7 mouse cellular contexts compared by ENCODE assay signal in the genomic region with DNA sequence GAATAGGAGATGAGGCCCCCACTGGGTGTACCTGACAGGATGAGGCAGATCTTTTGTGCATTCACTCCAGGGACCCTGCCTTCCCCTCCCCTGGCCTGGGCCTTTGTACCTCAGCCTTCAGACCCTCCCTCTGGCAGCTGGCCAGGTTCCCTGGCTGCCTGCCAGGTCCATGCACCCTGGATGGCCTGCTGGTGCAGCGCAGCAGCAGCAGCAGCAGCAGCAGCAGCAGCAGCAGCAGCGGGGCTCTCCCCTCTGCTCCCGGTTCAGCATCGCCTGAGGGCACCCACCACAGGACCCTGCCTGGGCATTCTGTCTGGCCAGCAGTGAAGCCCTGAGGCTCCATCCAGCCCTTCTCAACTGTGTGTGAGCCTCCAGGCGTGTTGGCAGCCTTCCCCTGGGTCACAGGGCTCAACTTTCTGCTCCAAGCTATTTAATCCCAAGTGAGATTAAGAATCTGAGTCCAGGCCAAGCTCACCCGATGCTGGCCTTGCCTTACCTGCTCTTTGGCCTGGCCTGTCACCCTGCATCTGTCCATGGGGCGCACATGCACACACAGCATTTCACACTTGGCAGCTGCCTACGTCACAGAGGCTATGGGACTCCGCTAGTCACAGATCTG. TPM values are rescaled to one million over a fixed set of nuclear protein-coding genes. Genes with fewer than 3 reads are reported as not detected.
DNase-seq lines count a peak whose midpoint lies in the region; ATAC-seq and TF ChIP-seq lines count a peak whose summit lies in the region.

No protein-coding gene starts in this region.

- H3K4me1 ChIP-seq in forebrain, postnatal 0 days (ENCODE audit: insufficient read depth): no peaks in the 10 kb centered on the region
- no peaks in the 10 kb centered on the region for H3K4me1 ChIP-seq in kidney, adult 2 months (ENCODE audit: control insufficient read depth, insufficient read depth, low read length)
- H3K4me1 ChIP-seq in midbrain, embryonic 12.5 days: peaks cover 40% of the 10 kb centered on the region

- ATAC-seq in forebrain, postnatal 0 days: peak; percentile 77
- peak; percentile 74 for ATAC-seq in midbrain, embryonic 12.5 days (ENCODE audit: low FRiP score, low read depth)

- H3K4me2 ChIP-seq in forebrain, postnatal 0 days (ENCODE audit: low read depth): no peak overlapping the region
- H3K4me2 ChIP-seq in midbrain, embryonic 12.5 days (replicated peaks): no peak overlapping the region; the same call in 1 of the 2 replicates

- no peaks in the 10 kb centered on the region for H3K9me3 ChIP-seq in forebrain, postnatal 0 days (ENCODE audit: low read length)
- no peaks in the 10 kb centered on the region for H3K9me3 ChIP-seq in midbrain, embryonic 12.5 days

- DNase-seq in ovary, postnatal 36 days (ENCODE audit: low spot score): peak; percentile 39
- no peak for DNase-seq in ovary, adult 18-20 months (ENCODE audit: low spot score)
- DNase-seq in forebrain, postnatal 0 days: peak; percentile 70
- DNase-seq in kidney, adult 2 months: peak; percentile 66
- DNase-seq in B cell, adult 2 months: no peak
- DNase-seq in thymus, adult 18-20 months: no peak

- no peak for TF ChIP-seq POLR2A in kidney, adult 2 months (IDR thresholded peaks at IDR 0.05; ENCODE audit: low read depth, low read length)

- no peaks in the 10 kb centered on the region for H3K36me3 ChIP-seq in forebrain, postnatal 0 days (ENCODE audit: insufficient read depth)
- H3K36me3 ChIP-seq in kidney, adult 2 months (ENCODE audit: control insufficient read depth, insufficient read depth, low read length): no peaks in the 10 kb centered on the region
- H3K36me3 ChIP-seq in midbrain, embryonic 12.5 days: no peaks in the 10 kb centered on the region

- TF ChIP-seq CTCF in forebrain, postnatal 0 days (IDR thresholded peaks at IDR 0.05; ENCODE audit: low read depth): no peak
- no peak for TF ChIP-seq CTCF in kidney, adult 2 months (conservative IDR thresholded peaks at IDR 0.05; ENCODE audit: insufficient read depth, insufficient read length, low read depth, low read length)

- 21% methylated on average over 9 of the region's 9 CpGs for WGBS in forebrain, postnatal 0 days
- 22% methylated on average over 9 of the region's 9 CpGs for WGBS in kidney, adult 2 months
- WGBS in midbrain, embryonic 12.5 days: 34% methylated on average over 9 of the region's 9 CpGs

- no peak overlapping the region for H3K4me3 ChIP-seq in forebrain, postnatal 0 days (ENCODE audit: low read depth, low read length)
- H3K4me3 ChIP-seq in kidney, adult 2 months (ENCODE audit: insufficient read depth, low read depth, low read length): no peak overlapping the region
- no peak overlapping the region for H3K4me3 ChIP-seq in midbrain, embryonic 12.5 days

- H3K9ac ChIP-seq in forebrain, postnatal 0 days: no peak overlapping the region
- 0 out of 2 replicates have a peak overlapping the region, but pooled peaks have one; percentile 4 for H3K9ac ChIP-seq in midbrain, embryonic 12.5 days (replicated peaks)

- no peak overlapping the region for H3K27ac ChIP-seq in forebrain, postnatal 0 days (ENCODE audit: low read depth, low read length)
- H3K27ac ChIP-seq in kidney, adult 2 months (ENCODE audit: insufficient read depth, low read depth, low read length): no peak overlapping the region
- peak overlapping the region; percentile 71 for H3K27ac ChIP-seq in midbrain, embryonic 12.5 days (replicated peaks)

- H3K27me3 ChIP-seq in forebrain, postnatal 0 days (ENCODE audit: insufficient read depth, low read length): peaks cover 3% of the 10 kb centered on the region; the same call in 1 of the 2 replicates
- H3K27me3 ChIP-seq in kidney, adult 2 months (replicated peaks; ENCODE audit: control insufficient read depth, insufficient read depth, low read length): no peaks in the 10 kb centered on the region; the same call in 1 of the 2 replicates
- peaks cover 72% of the 10 kb centered on the region for H3K27me3 ChIP-seq in midbrain, embryonic 12.5 days

RNA-seq across cellular contexts. Expression of gene Cdh22, which starts 50.5 kb away (rescaled TPM):
- 11.5 and 24.6 TPM in 2 replicates for total RNA-seq in forebrain, postnatal 0 days (2014; rRNA removed)
- 7.1 and 10.4 TPM in 2 replicates for polyA plus RNA-seq in forebrain, postnatal 0 days (2015; fragmentation: Nextera tagmentation; extraction: Ambion mirVana)
- 0.05 and 0.19 TPM in 2 replicates for polyA plus RNA-seq in kidney, adult 2 months (2012; rRNA removed)
- 14.8 and 18.8 TPM in 2 replicates for polyA plus RNA-seq in midbrain, embryonic 12.5 days (2016; fragmentation: Nextera tagmentation; extraction: Ambion mirVana)

Comparison
In these comparisons a context has a peak if more than half of its experiments do, and no peak if none do; other contexts are left out.
1. DNase-seq: peak in ovary, postnatal 36 days (single experiment), forebrain, postnatal 0 days (single experiment) and kidney, adult 2 months (single experiment); none in ovary, adult 18-20 months (single experiment), B cell, adult 2 months (0 of 2) and thymus, adult 18-20 months (0 of 2).